In genomic region chr2:170158251-170158650, GRCm38 (mm10) we compare ENCODE assay signal across 9 mouse cellular contexts. TPM values are rescaled to one million over a fixed set of nuclear protein-coding genes. Genes with fewer than 3 reads are reported as not detected.
DNase-seq lines count a peak whose midpoint lies in the region; ATAC-seq and TF ChIP-seq lines count a peak whose summit lies in the region.
"Had no signal": no experiment of that assay in that cellular context is flagged by ENCODE, and none has a peak within 500 bp of the region (broad histone marks: within the 10 kb centered on the region; RNA-seq: fewer than 3 reads in every experiment).

No protein-coding gene starts in this region.

- 15% methylated on average over 5 of the region's 5 CpGs for WGBS in liver, embryonic 16.5 days (ENCODE audit: insufficient replicate concordance)
- WGBS in stomach, postnatal 0 days = 31% methylated on average over 5 of the region's 5 CpGs
- WGBS in forebrain, embryonic 10.5 days = 49% methylated on average over 5 of the region's 5 CpGs
- WGBS in forebrain, postnatal 0 days = 49% methylated on average over 5 of the region's 5 CpGs

- H3K4me1 ChIP-seq in liver, embryonic 16.5 days (ENCODE audit: control insufficient read depth, low read depth, low read length) = peaks cover 38% of the 10 kb centered on the region
- H3K4me1 ChIP-seq in stomach, postnatal 0 days (replicated peaks; ENCODE audit: control insufficient read depth, insufficient read depth) = no peaks in the 10 kb centered on the region
- peaks cover 48% of the 10 kb centered on the region for H3K4me1 ChIP-seq in forebrain, embryonic 10.5 days
- no peaks in the 10 kb centered on the region; the same call in 1 of the 2 replicates for H3K4me1 ChIP-seq in forebrain, postnatal 0 days (ENCODE audit: insufficient read depth)

- no peaks in the 10 kb centered on the region for H3K36me3 ChIP-seq in liver, embryonic 16.5 days (ENCODE audit: control insufficient read depth, insufficient read depth)
- no peaks in the 10 kb centered on the region for H3K36me3 ChIP-seq in stomach, postnatal 0 days (ENCODE audit: control insufficient read depth, insufficient read depth, low read length)
- H3K36me3 ChIP-seq in forebrain, embryonic 10.5 days (replicated peaks) = no peaks in the 10 kb centered on the region
- no peaks in the 10 kb centered on the region for H3K36me3 ChIP-seq in forebrain, postnatal 0 days (ENCODE audit: insufficient read depth)
- H3K36me3 ChIP-seq: embryonic facial prominence, embryonic 13.5 days had no signal

- peak; percentile 37 for DNase-seq in urinary bladder, postnatal 14 days (ENCODE audit: low spot score)
- DNase-seq in urinary bladder, postnatal 4 days (ENCODE audit: low spot score in 2 of 2) = no peak
- DNase-seq in adrenal gland, postnatal 25 days = peak; percentile 63
- DNase-seq in stomach, postnatal 0 days (ENCODE audit: low spot score) = peak; percentile 45
- no peak for DNase-seq in forebrain, embryonic 10.5 days (ENCODE audit: extremely low spot score, low spot score)
- no peak for DNase-seq in forebrain, postnatal 0 days
- DNase-seq in thymus, postnatal 25 days = no peak

- H3K4me3 ChIP-seq in liver, embryonic 16.5 days (ENCODE audit: low read depth, low read length) = no peak overlapping the region
- no peak overlapping the region for H3K4me3 ChIP-seq in stomach, postnatal 0 days (ENCODE audit: low read depth, low read length)
- no peak overlapping the region for H3K4me3 ChIP-seq in forebrain, embryonic 10.5 days
- no peak overlapping the region for H3K4me3 ChIP-seq in forebrain, postnatal 0 days (ENCODE audit: low read depth, low read length)
- H3K4me3 ChIP-seq: embryonic facial prominence, embryonic 13.5 days had no signal

- H3K27me3 ChIP-seq in liver, embryonic 16.5 days (ENCODE audit: control insufficient read depth, insufficient read depth, low read depth, low read length) = no peaks in the 10 kb centered on the region
- H3K27me3 ChIP-seq in stomach, postnatal 0 days (ENCODE audit: control insufficient read depth, insufficient read depth, low read length) = no peaks in the 10 kb centered on the region
- peaks cover 23% of the 10 kb centered on the region for H3K27me3 ChIP-seq in forebrain, embryonic 10.5 days (ENCODE audit: poor library complexity, severe bottlenecking)
- no peaks in the 10 kb centered on the region for H3K27me3 ChIP-seq in forebrain, postnatal 0 days (ENCODE audit: insufficient read depth, low read length)
- H3K27me3 ChIP-seq: embryonic facial prominence, embryonic 13.5 days had no signal

- no peak for TF ChIP-seq CTCF in stomach, postnatal 0 days (IDR thresholded peaks at IDR 0.05; ENCODE audit: low read depth)
- TF ChIP-seq CTCF in forebrain, postnatal 0 days (IDR thresholded peaks at IDR 0.05; ENCODE audit: low read depth) = no peak

- H3K4me2 ChIP-seq in liver, embryonic 16.5 days (ENCODE audit: low read depth, low read length) = peak overlapping the region; percentile 58
- H3K4me2 ChIP-seq in stomach, postnatal 0 days (replicated peaks; ENCODE audit: low read depth) = no peak overlapping the region
- H3K4me2 ChIP-seq in forebrain, postnatal 0 days (ENCODE audit: low read depth) = no peak overlapping the region
- H3K4me2 ChIP-seq: embryonic facial prominence, embryonic 13.5 days had no signal

- peak; percentile 83 for ATAC-seq in liver, embryonic 16.5 days (ENCODE audit: low read depth)
- ATAC-seq in stomach, postnatal 0 days (ENCODE audit: low FRiP score, low TSS enrichment) = 0 out of 2 replicates have a peak, but pooled peaks have one; percentile 17
- no peak for ATAC-seq in forebrain, postnatal 0 days

- no peaks in the 10 kb centered on the region for H3K9me3 ChIP-seq in liver, embryonic 16.5 days (replicated peaks; ENCODE audit: control insufficient read depth, low read length)
- H3K9me3 ChIP-seq in stomach, postnatal 0 days (ENCODE audit: control insufficient read depth, low read length) = no peaks in the 10 kb centered on the region
- no peaks in the 10 kb centered on the region for H3K9me3 ChIP-seq in forebrain, embryonic 10.5 days
- H3K9me3 ChIP-seq in forebrain, postnatal 0 days (ENCODE audit: low read length) = no peaks in the 10 kb centered on the region
- H3K9me3 ChIP-seq: embryonic facial prominence, embryonic 13.5 days had no signal

- peak overlapping the region; percentile 82 for H3K27ac ChIP-seq in liver, embryonic 16.5 days (ENCODE audit: low read length)
- H3K27ac ChIP-seq in stomach, postnatal 0 days (replicated peaks) = no peak overlapping the region
- no peak overlapping the region for H3K27ac ChIP-seq in forebrain, embryonic 10.5 days
- H3K27ac ChIP-seq in forebrain, postnatal 0 days (ENCODE audit: low read depth, low read length) = no peak overlapping the region
- H3K27ac ChIP-seq: embryonic facial prominence, embryonic 13.5 days had no signal

- TF ChIP-seq EP300 in stomach, postnatal 0 days (optimal IDR thresholded peaks at IDR 0.05) = no peak

- H3K9ac ChIP-seq in liver, embryonic 16.5 days (ENCODE audit: low read depth, low read length) = peak overlapping the region; percentile 45
- H3K9ac ChIP-seq in stomach, postnatal 0 days (ENCODE audit: low read length) = no peak overlapping the region
- no peak overlapping the region for H3K9ac ChIP-seq in forebrain, postnatal 0 days
- H3K9ac ChIP-seq: embryonic facial prominence, embryonic 13.5 days had no signal

RNA-seq across cellular contexts. Expression of gene Zfp217, which starts 10.3 kb away (rescaled TPM):
- total RNA-seq in adrenal gland, postnatal 25 days (2021) = 27.3 and 32.8 TPM in 2 replicates
- polyA plus RNA-seq in liver, embryonic 16.5 days (2015; fragmentation: Nextera tagmentation; extraction: Ambion mirVana) = 4.2 and 5.7 TPM in 2 replicates
- 1.5 and 1.7 TPM in 2 replicates for polyA plus RNA-seq in stomach, postnatal 0 days (2015; fragmentation: Nextera tagmentation; extraction: Ambion mirVana)
- polyA plus RNA-seq in forebrain, embryonic 10.5 days (2016; fragmentation: Nextera tagmentation; extraction: Ambion mirVana) = 3.4 and 4.1 TPM in 2 replicates
- total RNA-seq in forebrain, postnatal 0 days (2014; rRNA removed) = 3.3 and 3.5 TPM in 2 replicates
- polyA plus RNA-seq in forebrain, postnatal 0 days (2015; fragmentation: Nextera tagmentation; extraction: Ambion mirVana) = 0.28 and 0.64 TPM in 2 replicates

Comparison
In these comparisons a context has a peak if more than half of its experiments do, and no peak if none do; other contexts are left out.
1. DNase-seq: peak in urinary bladder, postnatal 14 days (single experiment), adrenal gland, postnatal 25 days (single experiment) and stomach, postnatal 0 days (single experiment); none in urinary bladder, postnatal 4 days (0 of 2), forebrain, embryonic 10.5 days (single experiment), forebrain, postnatal 0 days (single experiment) and thymus, postnatal 25 days (single experiment).